Mouse (Mus musculus): ENCODE measurements around the gene Mgat4e. TPM values are rescaled to one million over a fixed set of nuclear protein-coding genes. Genes with fewer than 3 reads are reported as not detected.

Gene Mgat4e
- total RNA-seq (2023): not detected

DNA sequence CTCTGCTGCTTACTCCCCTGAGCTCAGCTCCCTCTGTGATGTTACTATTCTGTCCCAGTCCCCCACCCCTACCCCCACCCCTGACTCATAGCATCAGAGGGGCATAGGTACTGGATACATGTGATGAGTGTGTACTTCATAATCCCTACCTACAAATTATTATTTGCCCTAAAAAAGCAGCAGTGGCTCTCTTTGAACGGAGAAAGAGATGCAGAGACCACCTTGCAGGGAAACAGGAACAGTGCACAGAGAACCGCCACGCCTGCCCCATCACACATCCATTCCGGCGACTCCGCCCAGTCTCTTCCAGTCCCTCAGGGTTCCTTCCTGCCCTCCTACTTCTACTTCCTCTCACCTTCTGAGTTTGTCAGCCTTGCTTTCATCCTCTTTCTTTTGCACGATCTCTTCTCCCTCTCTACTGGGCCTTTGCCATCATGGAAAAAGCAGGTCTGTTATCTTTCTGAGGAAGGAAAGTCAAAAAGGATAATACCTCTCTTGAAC, at the start of gene Mgat4e:
Gene Mgat4e, minus strand, starts transcription at position 51 of the 501 bp plus-strand sequence.

GRCm38 (mm10) chr1:134559976-134560375, 10.5 kb upstream of the Mgat4e start, which contains the start of gene Kdm5b:
Kdm5b (plus strand) TSS chr1:134560171.

GRCm38 (mm10) chr1:134494428-134495215, 54.9 kb downstream of the Mgat4e start, which contains the start of gene Rabif:
Rabif (plus strand) TSS chr1:134494648.

Other genes starting within 250 kb of the Mgat4e start
- 10 to 100 TPM in 1 of 2 experiments, 1 to 10 TPM in 1; 9.5 to 18.4 TPM for gene Ppfia4, start 216.8 kb downstream of the Mgat4e start, total RNA-seq (2023)
- 10 to 100 TPM; 49.7 to 60.6 TPM for gene Tmem183a, start 187.7 kb downstream of the Mgat4e start, total RNA-seq (2023)
- gene 4933406M09Rik, start 163.7 kb downstream of the Mgat4e start, total RNA-seq (2023): not detected
- 10 to 100 TPM; 56.2 to 59.4 TPM for gene Cyb5r1, start 144.1 kb downstream of the Mgat4e start, total RNA-seq (2023)
- 100 to 1,000 TPM; 316 to 330 TPM for gene Adipor1, start 134.3 kb downstream of the Mgat4e start, total RNA-seq (2023)
- 10 to 100 TPM; 23.9 to 29.5 TPM for gene Klhl12, start 94.2 kb downstream of the Mgat4e start, total RNA-seq (2023)
- gene Rabif, start 55.0 kb downstream of the Mgat4e start, total RNA-seq (2023): 10 to 100 TPM; 18.0 to 19.1 TPM
- 10 to 100 TPM; 44.4 to 51.6 TPM for gene Kdm5b, start 10.5 kb upstream of the Mgat4e start, total RNA-seq (2023)
- gene Syt2, start 97.0 kb upstream of the Mgat4e start, total RNA-seq (2023): not detected

Data from neutrophil, adult 59 days (primary cell).